Mouse (Mus musculus) frontal cortex, postnatal 14 days (tissue): ENCODE data around the gene Mlh3.

Experiments
- DNase-seq, 2 experiments: peaks; one replicate each; pipeline ENCODE4 v3.0.0; 2022; ENCODE audit warnings: low spot score in 2 of 2

Mlh3 gene

DNA sequence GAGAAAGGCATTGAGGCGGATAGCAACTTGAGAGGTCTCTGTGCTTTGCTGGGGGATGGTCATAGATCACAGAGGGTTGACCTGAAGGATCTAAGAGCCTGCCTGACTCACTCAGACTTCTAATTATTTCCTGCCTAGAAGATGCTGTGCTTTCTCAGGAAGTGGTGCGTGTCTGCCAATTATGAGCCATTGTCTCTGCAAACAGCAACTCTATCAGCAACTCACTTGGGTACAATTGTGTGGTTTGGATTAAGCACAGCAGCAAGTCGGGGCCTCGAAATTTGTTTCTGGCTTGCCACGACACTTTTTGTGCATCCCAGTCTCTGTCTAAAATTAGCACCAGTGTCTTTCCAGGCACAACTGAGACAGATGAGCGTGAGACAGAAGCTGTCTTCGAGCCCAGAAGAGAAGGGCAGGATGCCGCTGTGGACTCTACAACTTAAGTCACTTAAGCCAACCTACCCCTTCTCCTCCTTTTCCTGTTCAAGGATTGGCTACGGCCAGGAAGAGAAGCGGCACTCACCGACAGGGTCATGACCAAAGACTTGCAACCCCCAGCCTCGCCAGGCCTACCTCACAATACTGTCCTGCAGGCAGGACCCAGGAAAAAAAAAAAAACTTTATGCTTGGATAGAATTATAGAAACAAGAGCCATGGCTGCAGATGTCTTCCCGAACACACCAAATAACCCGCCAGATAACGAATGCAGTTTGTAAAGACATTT is 42.4 kb downstream of the Mlh3 start:
- DNase-seq: no peak

DNA sequence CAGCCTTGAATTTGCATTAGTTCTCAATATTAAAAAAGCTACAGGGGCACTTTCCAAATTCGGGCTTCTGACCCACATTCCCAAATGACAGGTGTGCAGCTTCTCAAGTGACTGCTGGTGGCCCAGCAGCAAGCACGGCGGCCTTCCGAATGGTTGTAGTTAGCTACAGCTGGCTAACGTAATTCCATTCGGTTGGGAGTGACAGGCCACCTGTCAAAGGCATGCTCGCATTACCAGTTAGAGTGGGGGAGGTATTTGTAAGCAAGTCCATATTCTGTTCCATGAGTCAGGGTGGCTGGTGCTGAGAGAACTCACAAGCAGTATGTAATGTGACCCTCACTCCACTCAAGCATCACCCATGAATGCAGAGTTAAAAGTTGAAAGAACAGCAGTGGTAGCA is 43.2 kb downstream of the Mlh3 start:
- DNase-seq: no peak

DNA sequence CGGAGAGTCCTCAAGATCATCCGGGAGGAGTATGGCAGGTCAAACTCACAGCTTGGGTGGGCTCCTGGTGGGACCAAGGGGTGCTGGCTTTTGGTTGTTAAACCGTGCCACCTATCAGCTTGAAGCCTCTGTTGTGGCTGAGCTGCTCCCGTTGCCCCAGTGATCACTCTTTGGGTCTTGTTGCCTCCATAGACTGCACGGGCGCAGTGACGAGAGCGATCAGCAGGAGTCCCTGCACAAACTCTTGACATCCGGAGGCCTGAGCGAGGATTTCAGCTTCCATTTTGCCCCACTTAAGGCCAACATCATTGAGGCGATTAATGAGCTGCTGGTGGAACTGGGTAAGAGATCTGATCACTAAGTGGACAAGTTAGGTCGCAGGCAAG is 50.5 kb downstream of the Mlh3 start:
- DNase-seq: no peak

DNA sequence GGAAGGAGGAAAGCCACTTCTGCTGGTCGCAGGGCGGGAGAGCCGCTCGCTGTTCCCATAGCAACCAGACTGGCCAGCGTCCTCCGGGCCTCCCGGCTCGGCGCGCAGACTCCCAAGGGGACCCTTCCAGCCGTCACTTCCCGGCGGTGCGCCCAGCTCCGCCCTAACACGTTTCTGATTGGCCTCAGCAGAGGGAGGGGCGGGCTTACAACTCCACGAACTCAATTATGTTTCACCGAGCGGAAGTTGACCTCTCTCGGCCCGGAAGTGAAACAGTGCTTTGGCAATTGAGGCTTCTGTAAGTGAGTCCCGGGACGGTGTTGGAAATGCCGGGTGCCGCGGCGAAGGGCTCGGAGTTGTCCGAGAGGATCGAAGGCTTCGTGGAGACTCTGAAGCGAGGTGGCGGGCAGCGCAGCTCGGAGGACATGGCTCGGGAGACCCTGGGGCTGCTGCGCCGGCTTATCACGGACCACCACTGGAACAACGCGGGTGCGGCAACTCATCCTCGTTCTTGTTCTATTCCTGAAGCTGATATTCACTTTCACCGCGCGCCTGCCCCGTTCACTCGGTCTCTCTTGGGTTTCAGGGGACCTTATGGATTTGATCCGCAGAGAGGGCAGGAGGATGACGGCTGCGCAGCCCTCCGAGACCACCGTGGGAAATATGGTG is 51.0 kb downstream of the Mlh3 start, which contains the start of gene Eif2b2:
Gene Eif2b2, plus strand, starts transcription at position 246 of the 669 bp plus-strand sequence.
- DNase-seq: peak; percentile 96 to 97

DNA sequence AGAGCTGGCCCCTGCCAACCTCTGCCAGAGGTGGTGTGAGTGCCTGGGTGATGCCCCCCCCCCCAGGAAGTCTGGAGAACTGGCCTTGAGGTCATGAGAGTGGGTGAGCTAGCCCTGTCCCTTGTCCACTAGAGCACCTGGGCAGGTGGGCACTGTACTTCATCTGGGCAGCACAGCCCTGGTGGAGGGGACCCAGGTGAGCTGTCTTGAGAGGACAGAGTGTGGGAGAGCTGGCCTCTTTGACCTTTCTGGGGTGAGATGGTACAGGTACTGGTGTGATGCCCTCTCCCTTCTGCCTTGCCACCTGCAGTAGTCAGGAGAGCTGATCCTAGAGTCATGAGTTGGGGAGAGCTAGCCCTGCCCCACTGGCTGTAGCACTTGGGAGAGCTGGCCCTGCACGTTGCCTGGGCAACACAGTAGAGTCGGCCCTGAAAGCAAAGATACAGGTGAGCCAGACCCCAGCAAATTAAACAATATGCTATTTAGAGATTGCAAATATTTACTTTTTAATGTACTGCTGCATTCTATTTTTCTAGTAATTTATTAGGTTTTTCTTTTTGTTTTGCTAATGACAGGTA is 52.6 kb downstream of the Mlh3 start:
- DNase-seq: no peak

DNA sequence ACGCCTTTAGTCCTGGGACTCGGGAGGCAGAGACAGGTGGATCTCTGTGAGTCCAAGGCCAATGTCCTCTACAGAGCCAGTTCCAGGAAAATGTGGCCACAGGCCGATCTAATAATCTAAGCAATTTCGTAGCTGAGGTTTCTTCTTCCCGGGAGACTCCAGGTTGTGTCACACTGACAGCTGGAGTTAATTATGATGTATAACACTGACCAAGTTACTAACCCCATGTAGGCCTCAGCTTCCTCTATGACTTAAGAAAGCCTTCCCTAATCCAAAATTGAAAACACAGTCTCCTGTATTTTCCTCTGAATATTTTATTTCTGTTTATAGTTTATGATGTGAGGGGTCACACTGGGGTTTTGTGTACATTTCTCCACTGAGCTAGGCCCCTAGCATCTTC is 55.4 kb downstream of the Mlh3 start:
- no peak for DNase-seq

DNA sequence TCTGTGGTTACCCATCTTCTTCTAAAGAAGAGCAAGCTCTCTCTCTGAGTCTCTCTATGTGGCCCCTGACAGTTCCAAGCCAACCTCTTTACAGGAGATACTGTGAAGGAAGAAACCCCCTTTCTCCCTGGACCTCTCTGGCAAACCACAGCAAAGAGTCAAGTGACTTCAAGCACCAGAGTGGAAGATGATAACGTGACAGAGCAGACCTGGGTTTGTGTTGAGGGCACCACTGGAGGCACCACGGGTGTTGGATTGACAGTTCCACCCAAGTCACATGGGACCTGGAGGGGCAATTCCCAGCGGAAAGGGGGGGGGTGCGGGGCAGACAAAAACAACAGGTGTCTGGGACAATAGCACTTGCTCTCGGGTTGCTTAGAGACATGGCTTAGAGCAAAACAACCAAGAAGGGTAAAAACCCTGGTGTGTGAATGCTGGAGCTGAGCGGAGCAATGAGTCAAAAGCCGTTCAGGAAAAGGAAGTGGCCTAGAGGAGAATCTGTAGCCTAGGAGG is 61.7 kb downstream of the Mlh3 start:
- no peak for DNase-seq

DNA sequence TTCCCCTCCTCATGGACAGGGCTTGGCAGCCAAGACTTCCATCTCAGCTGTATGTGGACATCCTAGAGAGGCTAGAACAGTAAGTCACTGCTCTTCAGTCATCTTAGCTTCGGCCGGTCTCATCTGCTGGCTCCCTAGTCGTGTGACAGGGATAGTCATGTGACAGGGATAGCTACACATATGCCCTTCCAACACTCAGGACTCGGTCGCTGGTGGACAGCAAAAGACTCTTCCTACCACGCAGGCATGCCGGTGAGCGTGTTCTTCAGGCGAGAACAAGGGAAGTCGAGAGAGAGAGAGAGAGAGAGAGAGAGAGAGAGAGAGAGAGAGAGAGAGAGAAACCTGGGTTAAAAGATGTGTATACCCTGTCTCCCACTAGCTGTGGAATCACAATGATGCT is 65.0 kb downstream of the Mlh3 start:
- no peak for DNase-seq

DNA sequence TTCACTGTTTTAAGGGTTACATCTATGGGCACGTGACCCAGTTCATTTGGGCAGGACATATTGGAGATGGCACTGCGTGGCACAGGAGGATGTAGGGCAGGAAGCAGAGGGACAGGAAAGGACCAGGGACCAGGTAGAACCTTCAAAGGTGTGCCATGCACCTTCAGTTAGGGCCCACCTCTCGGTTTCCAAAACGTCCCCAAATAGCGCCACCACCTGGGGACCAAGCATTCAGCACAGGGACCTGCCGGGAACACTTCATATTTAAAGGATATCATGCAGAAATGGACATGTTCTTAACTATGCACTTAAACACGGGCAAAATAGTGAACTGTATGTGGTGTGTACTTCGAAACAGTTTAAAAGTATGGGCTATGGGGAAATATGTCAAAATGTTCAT is 66.3 kb downstream of the Mlh3 start:
- no peak for DNase-seq

DNA sequence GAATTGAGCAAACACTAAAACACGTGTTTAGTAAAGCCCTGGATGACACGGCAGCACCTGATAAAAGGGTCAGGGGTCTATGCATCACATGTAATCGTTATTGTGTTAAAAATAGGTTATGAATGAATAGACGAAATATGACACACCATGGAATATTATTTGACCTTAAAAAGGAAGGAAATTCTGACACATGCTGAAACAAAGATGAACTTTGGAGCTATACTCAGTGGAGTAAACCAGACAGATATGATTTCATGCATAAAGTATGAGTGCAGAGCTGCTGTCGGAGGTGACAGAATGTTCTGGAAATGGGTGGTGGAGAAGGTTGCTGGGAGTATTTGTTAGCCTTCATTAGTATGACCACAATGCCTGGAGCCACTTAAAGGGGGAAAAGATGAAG is 66.7 kb downstream of the Mlh3 start:
- no peak for DNase-seq

DNA sequence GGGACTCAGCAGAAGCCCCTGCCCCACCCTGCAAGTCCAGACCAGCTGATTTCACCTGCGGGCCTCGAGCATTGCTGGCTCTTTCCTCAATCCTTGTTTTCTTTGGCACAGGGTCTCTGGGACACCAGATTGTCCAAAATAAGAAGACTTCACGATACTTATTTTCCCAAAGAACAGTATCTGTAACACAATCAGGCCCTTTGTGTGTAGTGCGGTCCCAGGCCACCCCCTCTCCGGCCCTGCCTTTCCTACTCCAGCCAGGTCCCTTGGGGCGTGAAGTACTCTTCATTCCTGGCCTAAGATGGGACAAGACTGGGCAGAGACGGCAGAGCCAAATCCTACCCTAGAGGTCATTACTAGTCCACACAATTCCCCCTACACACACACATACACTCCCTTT is 68.2 kb downstream of the Mlh3 start:
- DNase-seq: no peak

DNA sequence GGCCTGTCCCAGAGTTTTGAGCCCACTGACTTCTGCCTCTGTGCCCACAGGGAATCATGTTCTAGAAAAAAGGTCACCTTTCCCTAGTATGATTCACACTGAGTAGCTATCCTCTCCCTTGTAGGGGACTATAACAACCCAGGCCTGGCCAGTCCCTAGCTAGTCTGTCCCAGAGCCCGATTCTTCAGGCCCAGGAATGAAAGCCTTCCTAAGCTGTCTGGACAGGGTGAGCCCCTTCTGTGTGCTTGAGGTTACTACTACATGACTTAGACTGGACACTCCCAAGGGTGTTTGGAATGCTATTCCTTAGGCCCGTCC is 68.6 kb downstream of the Mlh3 start:
- no peak for DNase-seq

DNA sequence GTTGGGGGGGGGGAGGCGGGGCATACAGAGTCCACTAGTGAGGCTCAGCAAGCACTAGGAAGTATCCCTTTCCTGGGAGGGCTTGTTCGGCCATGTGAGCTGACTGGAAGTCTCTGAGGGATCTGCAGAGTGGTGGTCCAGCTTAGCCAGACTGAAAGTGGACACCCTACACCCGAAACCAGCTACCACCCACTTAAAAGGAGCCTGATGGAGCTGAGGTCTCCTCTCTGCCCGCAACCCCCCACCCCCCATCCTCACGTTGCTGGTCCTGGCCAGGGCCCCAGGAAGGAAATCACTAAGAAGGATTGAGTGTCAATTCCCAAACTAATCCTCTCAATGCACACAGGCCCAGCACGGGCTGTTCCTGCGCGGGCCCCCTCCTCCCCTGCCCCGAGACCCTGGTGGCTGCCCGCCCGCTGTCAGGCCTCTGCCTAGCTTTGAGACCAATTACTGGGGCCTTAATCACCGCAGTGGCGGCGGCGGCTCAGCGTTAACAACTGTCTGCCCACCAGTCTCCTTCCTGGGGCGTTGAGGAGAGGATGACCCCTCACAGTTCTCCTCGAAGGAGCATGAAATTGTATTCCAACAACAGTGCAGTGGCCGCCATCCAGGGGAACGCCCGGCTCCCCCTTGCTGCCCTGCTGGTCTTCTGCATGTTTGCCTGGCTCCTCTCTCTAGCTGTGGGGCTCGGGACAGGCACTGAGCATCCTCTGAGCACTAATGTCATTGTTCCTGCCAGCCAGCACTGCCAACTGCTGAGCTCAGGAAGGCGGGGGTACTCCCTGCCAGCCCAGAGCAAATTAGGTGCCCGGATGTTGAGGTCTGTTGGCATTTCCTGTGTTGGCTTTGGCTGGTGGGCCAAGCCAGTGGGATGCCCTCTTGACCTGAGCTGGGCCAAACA is 69.2 kb downstream of the Mlh3 start:
- no peak for DNase-seq

DNA sequence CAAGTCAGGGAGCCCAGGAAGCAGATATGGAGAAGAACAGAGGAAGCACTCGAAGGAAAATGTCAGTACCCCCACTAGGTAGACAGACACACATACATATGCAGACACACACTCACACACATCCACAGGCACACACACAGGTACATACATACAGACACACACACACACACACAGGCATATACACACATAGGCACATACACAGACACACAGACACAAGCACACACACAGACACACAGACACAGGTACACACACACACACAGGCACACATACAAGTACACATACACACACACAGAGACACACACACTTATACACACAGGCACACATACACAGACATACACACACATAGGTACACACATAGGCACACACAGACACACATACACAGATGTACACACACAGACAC is 70.4 kb downstream of the Mlh3 start:
- no peak for DNase-seq

DNA sequence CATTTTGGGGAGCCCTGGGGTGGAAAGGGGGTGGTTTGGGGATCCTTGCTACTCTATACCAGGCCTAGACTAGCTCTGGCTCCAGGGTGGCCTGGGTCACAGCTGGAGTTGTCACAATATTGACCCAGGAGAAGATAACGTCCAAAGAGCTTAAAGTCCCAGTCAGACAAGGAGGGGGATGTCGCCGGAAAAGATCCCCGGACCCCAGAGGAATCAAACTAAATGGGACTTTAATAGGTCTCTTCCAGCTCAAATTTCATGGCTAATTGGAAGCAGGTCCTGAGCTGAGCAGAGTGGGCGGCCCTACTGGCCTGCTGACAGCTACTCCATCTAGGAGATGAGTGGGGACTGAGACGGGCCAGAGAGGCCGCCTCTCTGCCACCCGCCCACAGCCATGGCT is 72.5 kb downstream of the Mlh3 start:
- DNase-seq: no peak

DNA sequence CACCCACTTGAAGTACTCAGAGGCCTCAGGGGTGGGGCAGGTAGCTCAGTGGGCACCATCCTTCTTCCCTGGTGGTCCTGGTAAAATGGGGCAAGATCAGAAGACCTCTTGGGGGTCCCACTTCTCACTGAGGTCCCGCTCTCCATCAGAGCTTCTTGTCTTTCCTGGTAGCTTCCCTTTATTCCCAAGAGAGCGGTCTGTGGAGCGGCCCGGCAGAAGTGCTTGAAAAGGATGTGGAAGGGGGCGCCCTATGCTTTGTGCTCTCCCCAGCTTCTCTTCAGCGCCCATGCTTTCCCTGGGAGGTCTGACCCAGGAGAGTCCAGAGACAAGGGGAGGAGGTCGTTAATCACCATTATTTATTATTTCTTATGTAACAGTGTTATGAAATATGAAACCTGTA is 73.0 kb downstream of the Mlh3 start:
- no peak for DNase-seq

DNA sequence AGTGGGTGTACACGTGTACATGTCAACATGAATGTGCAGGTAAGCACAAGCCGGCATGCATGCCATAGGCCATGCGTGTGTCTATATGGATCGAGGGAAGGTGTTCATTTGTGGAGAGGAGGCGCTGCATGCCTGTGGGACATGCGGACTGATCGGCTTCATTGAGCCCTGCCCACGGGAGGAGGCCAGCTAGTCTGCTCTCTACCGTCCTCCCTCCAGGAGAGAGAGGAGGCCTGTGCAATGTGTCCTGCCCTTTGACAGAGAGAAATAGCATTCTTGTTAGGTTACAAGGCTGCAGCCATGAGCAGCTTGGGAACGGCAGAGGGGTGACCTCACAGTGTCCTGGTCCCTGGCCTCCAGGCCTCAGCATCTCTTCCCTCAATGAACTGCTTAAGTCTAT is 74.2 kb downstream of the Mlh3 start:
- DNase-seq: no peak

DNA sequence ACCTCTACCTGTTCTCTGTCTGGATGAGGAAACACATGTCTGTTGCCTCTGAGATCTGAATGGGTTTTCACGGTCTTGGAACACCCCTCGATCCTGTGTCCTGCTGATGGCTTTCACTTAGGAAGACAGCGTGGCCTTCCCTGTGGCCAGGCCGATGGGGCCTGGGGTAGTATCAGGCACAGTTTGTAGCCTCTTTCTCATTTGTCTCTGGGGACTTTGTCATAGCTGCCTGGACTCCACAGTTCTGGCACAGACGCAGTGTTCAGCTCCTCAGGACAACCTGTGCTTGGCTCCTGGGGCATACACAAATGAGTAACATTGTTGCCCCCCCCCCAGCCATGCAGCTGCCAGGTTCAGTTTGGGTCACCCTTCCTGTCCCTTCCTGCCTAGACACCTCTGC is 75.3 kb downstream of the Mlh3 start:
- no peak for DNase-seq

DNA sequence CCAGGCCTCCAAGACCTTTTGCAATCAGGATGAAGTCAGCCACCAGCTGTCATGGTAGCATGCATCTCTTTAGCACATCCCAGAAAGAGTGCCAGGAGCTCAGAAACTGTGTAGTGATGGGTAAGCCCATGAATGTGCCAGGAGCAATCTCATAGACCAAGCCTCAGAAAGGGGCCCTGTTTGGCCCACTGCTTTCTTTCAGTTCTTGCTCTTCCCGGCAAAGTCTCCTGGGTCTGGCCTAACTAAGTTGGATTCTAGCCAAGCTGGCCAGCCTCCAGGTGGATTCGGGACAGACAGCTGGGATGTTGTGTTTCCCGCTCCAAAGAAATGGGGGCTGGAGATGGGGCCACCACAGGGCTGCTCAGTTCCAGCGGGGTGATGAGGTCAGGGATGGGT is 75.8 kb downstream of the Mlh3 start:
- peak in 1 of 2 experiments; percentile 45 for DNase-seq

DNA sequence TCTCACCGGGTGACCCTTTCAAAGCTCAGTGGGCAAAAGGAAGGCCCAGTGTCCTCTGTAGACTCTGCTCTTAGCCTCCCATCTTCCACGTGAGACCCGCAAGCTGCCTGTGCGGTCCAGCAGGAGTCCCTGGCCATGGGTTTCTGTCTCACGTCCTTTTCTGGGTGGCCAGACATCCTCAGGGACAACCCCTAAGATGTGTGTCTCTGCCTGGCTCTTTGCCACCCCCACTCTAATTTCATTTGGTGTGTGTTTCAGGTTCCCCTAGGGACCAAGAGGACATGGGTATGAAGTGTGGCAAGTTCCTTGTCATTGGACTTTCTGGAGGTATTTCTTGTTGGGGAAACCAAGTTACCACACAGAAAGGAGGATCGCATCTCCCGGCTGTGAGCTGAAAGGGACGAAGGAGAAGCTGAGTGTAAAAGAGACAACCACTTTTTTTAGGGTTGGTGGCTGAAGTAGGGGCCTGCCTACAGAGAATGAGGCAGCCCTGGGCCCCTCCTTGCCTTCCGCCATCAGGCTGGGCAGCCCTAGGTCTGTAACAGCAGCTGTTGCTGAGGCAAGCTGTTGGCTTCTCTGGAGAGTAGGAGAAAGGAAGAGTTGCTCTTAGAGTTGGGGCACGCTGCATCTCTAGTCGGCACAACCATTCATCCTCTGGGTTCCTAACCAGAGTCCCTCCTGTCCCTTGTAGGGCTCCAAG is 76.3 kb downstream of the Mlh3 start:
- no peak for DNase-seq

DNA sequence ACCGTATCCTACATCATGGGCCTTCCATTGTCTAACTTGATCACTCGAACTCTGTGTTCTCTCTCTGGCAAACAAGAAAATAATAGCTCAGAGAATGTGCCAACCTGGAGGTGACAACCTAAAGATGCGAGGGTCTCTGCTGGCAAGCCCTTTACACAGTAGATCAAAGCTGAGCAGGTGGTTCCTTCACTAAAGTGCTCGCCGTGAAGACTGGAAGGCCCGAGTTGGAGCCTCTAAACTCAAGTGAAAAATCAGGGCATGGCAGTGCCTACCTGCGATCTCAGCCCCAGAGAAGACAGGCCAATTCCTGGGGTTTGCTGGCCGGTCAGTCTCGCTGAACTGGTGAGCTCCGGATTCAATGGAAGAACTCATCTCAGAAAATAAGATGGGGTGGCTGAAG is 77.3 kb downstream of the Mlh3 start:
- no peak for DNase-seq
